23 mouse cellular contexts compared by ENCODE assay signal in genomic region chr16:20486048-20486447, GRCm38 (mm10). TPM values are rescaled to one million over a fixed set of nuclear protein-coding genes. Genes with fewer than 3 reads are reported as not detected.
DNase-seq lines count a peak whose midpoint lies in the region; ATAC-seq and TF ChIP-seq lines count a peak whose summit lies in the region.
"Had no signal": no experiment of that assay in that cellular context is flagged by ENCODE, and none has a peak within 500 bp of the region (broad histone marks: within the 10 kb centered on the region; RNA-seq: fewer than 3 reads in every experiment).

No protein-coding gene starts in this region.

- H3K9ac ChIP-seq in kidney, embryonic 16.5 days (replicated peaks; ENCODE audit: low read length), result no peak overlapping the region
- H3K9ac ChIP-seq: embryonic facial prominence, embryonic 15.5 days; forebrain, embryonic 15.5 days; heart, embryonic 15.5 days; hindbrain, embryonic 13.5 days had no signal

- no peak for TF ChIP-seq CTCF in brain, embryonic 14.5 days (IDR thresholded peaks at IDR 0.05; ENCODE audit: borderline replicate concordance, extremely low read depth, insufficient read depth, insufficient read length)
- TF ChIP-seq CTCF in kidney, adult 2 months (conservative IDR thresholded peaks at IDR 0.05; ENCODE audit: insufficient read depth, insufficient read length, low read depth, low read length), result no peak

- peak; percentile 87 for ATAC-seq in kidney, embryonic 16.5 days (ENCODE audit: low FRiP score, low TSS enrichment)
- ATAC-seq: forebrain, embryonic 15.5 days; Patski had no signal

- H3K27me3 ChIP-seq in kidney, adult 2 months (replicated peaks; ENCODE audit: control insufficient read depth, insufficient read depth, low read length), result no peaks in the 10 kb centered on the region
- no peaks in the 10 kb centered on the region for H3K27me3 ChIP-seq in kidney, embryonic 16.5 days (ENCODE audit: insufficient read depth, low read length)
- H3K27me3 ChIP-seq: CH12.LX; embryonic facial prominence, embryonic 15.5 days; forebrain, embryonic 15.5 days; heart, embryonic 15.5 days; hindbrain, embryonic 13.5 days; Patski had no signal

- no peaks in the 10 kb centered on the region for H3K9me3 ChIP-seq in kidney, embryonic 16.5 days (ENCODE audit: low read length)
- H3K9me3 ChIP-seq: embryonic facial prominence, embryonic 15.5 days; forebrain, embryonic 10.5 days; forebrain, embryonic 15.5 days; heart, embryonic 15.5 days; hindbrain, embryonic 13.5 days had no signal

- no peak overlapping the region for H3K4me3 ChIP-seq in kidney, adult 2 months (ENCODE audit: insufficient read depth, low read depth, low read length)
- no peak overlapping the region for H3K4me3 ChIP-seq in kidney, embryonic 16.5 days (ENCODE audit: low read length)
- H3K4me3 ChIP-seq: embryonic facial prominence, embryonic 15.5 days; erythroblast, embryonic 14.5 days; forebrain, embryonic 10.5 days; forebrain, embryonic 15.5 days; heart, adult 2 months; heart, embryonic 15.5 days; hindbrain, embryonic 13.5 days had no signal

- no peaks in the 10 kb centered on the region for H3K36me3 ChIP-seq in kidney, adult 2 months (ENCODE audit: control insufficient read depth, insufficient read depth, low read length)
- H3K36me3 ChIP-seq in kidney, embryonic 16.5 days (ENCODE audit: insufficient read depth, low read length), result no peaks in the 10 kb centered on the region
- H3K36me3 ChIP-seq: embryonic facial prominence, embryonic 15.5 days; forebrain, embryonic 10.5 days; forebrain, embryonic 15.5 days; heart, embryonic 15.5 days; hindbrain, embryonic 13.5 days had no signal

- no peak overlapping the region for H3K27ac ChIP-seq in kidney, adult 2 months (ENCODE audit: insufficient read depth, low read depth, low read length)
- H3K27ac ChIP-seq in kidney, embryonic 16.5 days (ENCODE audit: low read length), result no peak overlapping the region
- H3K27ac ChIP-seq: embryonic facial prominence, embryonic 15.5 days; forebrain, embryonic 10.5 days; forebrain, embryonic 15.5 days; heart, adult 2 months; heart, embryonic 15.5 days; hindbrain, embryonic 13.5 days had no signal

- peak; percentile 35 for DNase-seq in brain, embryonic 14.5 days (ENCODE audit: low read depth)
- peak; percentile 84 for DNase-seq in kidney, adult 2 months
- DNase-seq in kidney, postnatal 36 days, result peak; percentile 59 to 65
- DNase-seq in left cerebral cortex, postnatal 14 days (ENCODE audit: low spot score in 2 of 2), result no peak
- DNase-seq in ovary, postnatal 14 days (ENCODE audit: low spot score), result no peak
- DNase-seq: adrenal gland, adult 2 months; adrenal gland, postnatal 25 days; cerebellum, adult 2 months; cerebellum, postnatal 10 days; embryo, embryonic 11 days; gastrocnemius, postnatal 14 days; heart, adult 2 months; heart, postnatal 14 days had no signal

- WGBS in kidney, adult 2 months, result 33% methylated on average over 3 of the region's 3 CpGs
- WGBS in kidney, embryonic 16.5 days, result 57% methylated on average over 3 of the region's 3 CpGs

- no peak for TF ChIP-seq POLR2A in brain, embryonic 14.5 days (IDR thresholded peaks at IDR 0.05; ENCODE audit: borderline replicate concordance, extremely low read depth, insufficient read depth, insufficient read length, poor library complexity, severe bottlenecking)
- TF ChIP-seq POLR2A in kidney, adult 2 months (IDR thresholded peaks at IDR 0.05; ENCODE audit: low read depth, low read length), result no peak

- H3K4me1 ChIP-seq in kidney, adult 2 months (ENCODE audit: control insufficient read depth, insufficient read depth, low read length), result peaks cover 8% of the 10 kb centered on the region; the same call in 1 of the 2 replicates
- H3K4me1 ChIP-seq in kidney, embryonic 16.5 days (ENCODE audit: insufficient read depth, low read length), result no peaks in the 10 kb centered on the region
- H3K4me1 ChIP-seq: embryonic facial prominence, embryonic 15.5 days; forebrain, embryonic 10.5 days; forebrain, embryonic 15.5 days; heart, embryonic 15.5 days; hindbrain, embryonic 13.5 days had no signal

- H3K4me2 ChIP-seq in kidney, embryonic 16.5 days (replicated peaks; ENCODE audit: low read depth, low read length), result no peak overlapping the region
- H3K4me2 ChIP-seq: embryonic facial prominence, embryonic 15.5 days; forebrain, embryonic 15.5 days; heart, embryonic 11.5 days; heart, embryonic 15.5 days; hindbrain, embryonic 13.5 days had no signal

- intact Hi-C loops in left cerebral cortex, postnatal 14 days (cut with DNase I), result no loop called here

RNA-seq across cellular contexts. Expression of gene Eif2b5, which starts 12.6 kb away (rescaled TPM):
- polyA plus RNA-seq in brain, embryonic 14.5 days (2012; rRNA removed), result 56.7 and 61.0 TPM in 2 replicates
- polyA plus RNA-seq in kidney, adult 2 months (2012; rRNA removed), result 30.4 and 33.9 TPM in 2 replicates
- 119 and 121 TPM in 2 replicates for polyA plus RNA-seq in kidney, embryonic 16.5 days (2015; fragmentation: Nextera tagmentation; extraction: Ambion mirVana)
- 10 to 100 TPM; 55.0 to 57.6 TPM for total RNA-seq in left cerebral cortex, postnatal 14 days (2021)

RNA-seq across cellular contexts. Expression of gene Dvl3, which starts 30.7 kb away (rescaled TPM):
- polyA plus RNA-seq in brain, embryonic 14.5 days (2012; rRNA removed), result 63.6 and 109 TPM in 2 replicates
- 33.5 and 37.4 TPM in 2 replicates for polyA plus RNA-seq in kidney, adult 2 months (2012; rRNA removed)
- polyA plus RNA-seq in kidney, embryonic 16.5 days (2015; fragmentation: Nextera tagmentation; extraction: Ambion mirVana), result 20.6 and 31.7 TPM in 2 replicates
- total RNA-seq in left cerebral cortex, postnatal 14 days (2021), result 10 to 100 TPM; 82.2 to 86.1 TPM

RNA-seq across cellular contexts. Expression of gene Ap2m1, which starts 49.2 kb away (rescaled TPM):
- 1,266 and 1,281 TPM in 2 replicates for polyA plus RNA-seq in brain, embryonic 14.5 days (2012; rRNA removed)
- polyA plus RNA-seq in kidney, adult 2 months (2012; rRNA removed), result 639 and 682 TPM in 2 replicates
- polyA plus RNA-seq in kidney, embryonic 16.5 days (2015; fragmentation: Nextera tagmentation; extraction: Ambion mirVana), result 691 and 699 TPM in 2 replicates
- 100 to 1,000 TPM; 917 to 964 TPM for total RNA-seq in left cerebral cortex, postnatal 14 days (2021)

RNA-seq across cellular contexts. Expression of gene Abcc5, which starts 59.9 kb away (rescaled TPM):
- polyA plus RNA-seq in brain, embryonic 14.5 days (2012; rRNA removed), result 269 and 333 TPM in 2 replicates
- 56.0 and 73.1 TPM in 2 replicates for polyA plus RNA-seq in kidney, adult 2 months (2012; rRNA removed)
- 66.9 and 68.1 TPM in 2 replicates for polyA plus RNA-seq in kidney, embryonic 16.5 days (2015; fragmentation: Nextera tagmentation; extraction: Ambion mirVana)
- total RNA-seq in left cerebral cortex, postnatal 14 days (2021), result 100 to 1,000 TPM; 188 to 198 TPM

Comparison
In these comparisons a context has a peak if more than half of its experiments do, and no peak if none do; other contexts are left out.
1. DNase-seq: peak in brain, embryonic 14.5 days (single experiment), kidney, adult 2 months (single experiment) and kidney, postnatal 36 days (2 of 2); none in left cerebral cortex, postnatal 14 days (0 of 2) and ovary, postnatal 14 days (single experiment).